Mouse (Mus musculus): ENCODE data around the gene Tmcc2. TPM values are rescaled to one million over a fixed set of nuclear protein-coding genes. Genes with fewer than 3 reads are reported as not detected.
"Not testable (repeated sequence)": the region's sequence is repeated elsewhere in the genome, so short reads cannot be mapped to it uniquely, and the experiment has no call there.

The Tmcc2 gene
- total RNA-seq, 2 experiments from 2014 or later = 242 to 256 TPM

GRCm38 (mm10) chr1:132355841-132356242 lies 35.2 kb downstream of the Tmcc2 start:
- Histone ChIP-seq H3K4me3 (no peak overlapping the region), H3K27ac (no peak overlapping the region; the same call in 1 of the 2 replicates)
- TF ChIP-seq CTCF (conservative IDR thresholded peaks at IDR 0.05) = peak; percentile 83
- peak; percentile 81 to 83 for DNase-seq (ENCODE audit: low spot score in 2 of 2)

GRCm38 (mm10) chr1:132355162-132355601 lies 35.9 kb downstream of the Tmcc2 start:
- no peak for TF ChIP-seq CTCF (conservative IDR thresholded peaks at IDR 0.05)
- DNase-seq (ENCODE audit: low spot score in 2 of 2) = no peak
- Histone ChIP-seq H3K4me3 (no peak overlapping the region), H3K27ac (no peak overlapping the region; the same call in 1 of the 2 replicates)

- no peak for TF ChIP-seq CTCF (conservative IDR thresholded peaks at IDR 0.05)
- Histone ChIP-seq H3K27ac (no peak overlapping the region), H3K4me3 (no peak overlapping the region)
- DNase-seq (ENCODE audit: low spot score in 2 of 2) = no peak
Measured at GRCm38 (mm10) chr1:132354234-132354633, 36.8 kb downstream of the Tmcc2 start.

DNA sequence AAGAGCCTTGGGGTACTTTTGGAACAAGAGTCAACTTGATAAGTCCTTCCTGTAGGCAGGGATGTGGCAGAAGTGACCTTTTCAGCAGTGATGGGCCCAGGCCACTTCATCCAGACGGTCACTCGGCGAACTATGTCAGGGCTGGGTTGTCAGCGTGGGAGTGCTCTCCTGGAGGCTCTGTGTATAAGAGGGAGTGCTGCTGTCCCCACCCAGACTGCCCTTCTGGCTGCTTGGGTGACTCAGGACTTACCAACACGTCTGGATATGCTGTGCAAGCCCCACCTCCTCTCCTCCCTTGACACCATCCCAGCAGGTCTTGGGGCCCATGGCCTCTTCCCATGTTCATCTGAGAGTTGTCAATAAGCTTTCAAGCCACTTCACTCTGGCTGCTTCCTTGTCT lies 37.7 kb downstream of the Tmcc2 start:
- DNase-seq (ENCODE audit: low spot score in 2 of 2) = no peak
- no peak for TF ChIP-seq CTCF (conservative IDR thresholded peaks at IDR 0.05)
- Histone ChIP-seq H3K4me3 (no peak overlapping the region), H3K27ac (no peak overlapping the region)

DNA sequence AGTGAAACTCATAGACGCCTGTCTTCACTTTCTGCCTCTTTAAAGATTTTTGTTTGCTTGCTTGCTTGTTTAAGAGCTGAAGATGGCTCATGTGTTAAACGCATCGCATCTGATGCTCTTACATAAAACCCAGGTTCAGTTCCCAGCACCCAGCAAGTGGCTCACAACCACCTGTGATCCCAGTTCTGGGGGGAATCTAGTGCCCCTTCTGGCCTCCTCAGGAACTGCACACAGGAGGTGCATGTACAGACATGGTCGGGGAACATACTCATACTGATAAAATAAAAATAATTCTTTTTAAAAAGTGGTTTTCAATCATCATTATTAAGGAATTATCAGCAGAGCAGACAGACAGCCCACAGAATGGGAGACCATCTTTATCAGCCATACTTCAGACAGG lies 40.0 kb downstream of the Tmcc2 start:
- no peak overlapping the region for H3K27ac ChIP-seq
- DNase-seq (ENCODE audit: low spot score in 2 of 2) = no peak
- H3K4me3 ChIP-seq = no peak overlapping the region
- TF ChIP-seq CTCF (conservative IDR thresholded peaks at IDR 0.05) = peak; percentile 52

DNA sequence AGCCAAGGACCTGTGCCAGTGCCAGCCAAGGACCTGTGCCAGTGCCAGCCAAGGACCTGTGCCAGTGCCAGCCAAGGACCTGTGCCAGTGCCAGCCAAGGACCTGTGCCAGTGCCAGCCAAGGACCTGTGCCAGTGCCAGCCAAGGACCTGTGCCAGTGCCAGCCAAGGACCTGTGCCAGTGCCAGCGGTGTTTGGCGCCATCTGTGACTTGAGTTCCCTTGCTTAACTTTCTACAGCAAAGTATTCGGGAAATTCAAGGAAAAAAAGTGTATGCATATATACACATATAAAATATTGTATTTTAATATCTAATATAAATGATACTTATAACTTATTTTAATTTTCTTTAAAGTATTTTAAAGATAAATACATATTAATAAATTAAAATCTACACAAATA lies 41.5 kb downstream of the Tmcc2 start:
- not testable (repeated sequence) for H3K27ac ChIP-seq; DNase-seq (ENCODE audit: low spot score in 2 of 2); H3K4me3 ChIP-seq

DNA sequence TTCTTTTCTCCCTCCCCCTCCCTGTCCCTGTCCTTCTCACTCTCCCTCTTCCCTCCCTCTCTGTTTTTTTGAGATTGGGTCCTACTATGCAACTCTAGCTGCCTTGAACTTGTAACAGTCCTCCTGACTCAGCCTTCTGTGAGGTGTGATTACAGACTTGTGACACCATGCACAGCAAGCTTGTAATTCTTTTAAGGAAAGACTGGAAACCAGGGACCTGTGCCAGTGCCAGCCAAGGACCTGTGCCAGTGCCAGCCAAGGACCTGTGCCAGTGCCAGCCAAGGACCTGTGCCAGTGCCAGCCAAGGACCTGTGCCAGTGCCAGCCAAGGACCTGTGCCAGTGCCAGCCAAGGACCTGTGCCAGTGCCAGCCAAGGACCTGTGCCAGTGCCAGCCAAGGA lies 42.0 kb downstream of the Tmcc2 start:
- not testable (repeated sequence) for DNase-seq (ENCODE audit: low spot score in 2 of 2); H3K27ac ChIP-seq; H3K4me3 ChIP-seq

GRCm38 (mm10) chr1:132348401-132348800 lies 42.7 kb downstream of the Tmcc2 start:
- no peak for TF ChIP-seq CTCF (conservative IDR thresholded peaks at IDR 0.05)
- no peak for DNase-seq (ENCODE audit: low spot score in 2 of 2)
- Histone ChIP-seq H3K4me3 (no peak overlapping the region), H3K27ac (no peak overlapping the region)

DNA sequence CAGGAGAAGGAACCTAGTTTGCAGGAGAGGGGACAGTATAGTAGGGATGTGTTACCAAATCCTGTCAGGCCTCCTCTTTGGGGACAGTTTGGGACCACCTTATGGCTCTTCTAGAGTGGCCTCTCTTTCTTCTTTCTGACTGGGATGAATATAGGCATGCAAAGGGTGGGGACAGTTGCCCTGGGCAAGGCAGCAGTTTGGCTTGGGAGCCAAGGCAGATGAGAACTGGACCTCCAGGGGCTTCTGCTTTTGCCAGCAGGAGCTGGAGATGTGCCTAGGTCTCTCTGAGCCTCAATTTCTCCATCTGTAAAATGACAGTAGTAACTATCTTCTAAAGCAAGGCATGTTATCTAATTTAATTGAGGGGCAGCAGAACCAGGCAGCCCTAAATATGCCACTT lies 44.1 kb downstream of the Tmcc2 start:
- TF ChIP-seq CTCF (conservative IDR thresholded peaks at IDR 0.05) = no peak
- H3K4me3 ChIP-seq = no peak overlapping the region
- H3K27ac ChIP-seq = no peak overlapping the region
- no peak for DNase-seq (ENCODE audit: low spot score in 2 of 2)

- TF ChIP-seq CTCF (conservative IDR thresholded peaks at IDR 0.05) = no peak
- Histone ChIP-seq H3K27ac (no peak overlapping the region), H3K4me3 (no peak overlapping the region)
- no peak for DNase-seq (ENCODE audit: low spot score in 2 of 2)
Measured at GRCm38 (mm10) chr1:132346134-132346851, 44.8 kb downstream of the Tmcc2 start.

- TF ChIP-seq CTCF (conservative IDR thresholded peaks at IDR 0.05) = no peak
- Histone ChIP-seq H3K27ac (no peak overlapping the region), H3K4me3 (no peak overlapping the region)
- DNase-seq (ENCODE audit: low spot score in 2 of 2) = no peak
Measured at GRCm38 (mm10) chr1:132345514-132345913, 45.6 kb downstream of the Tmcc2 start.

DNA sequence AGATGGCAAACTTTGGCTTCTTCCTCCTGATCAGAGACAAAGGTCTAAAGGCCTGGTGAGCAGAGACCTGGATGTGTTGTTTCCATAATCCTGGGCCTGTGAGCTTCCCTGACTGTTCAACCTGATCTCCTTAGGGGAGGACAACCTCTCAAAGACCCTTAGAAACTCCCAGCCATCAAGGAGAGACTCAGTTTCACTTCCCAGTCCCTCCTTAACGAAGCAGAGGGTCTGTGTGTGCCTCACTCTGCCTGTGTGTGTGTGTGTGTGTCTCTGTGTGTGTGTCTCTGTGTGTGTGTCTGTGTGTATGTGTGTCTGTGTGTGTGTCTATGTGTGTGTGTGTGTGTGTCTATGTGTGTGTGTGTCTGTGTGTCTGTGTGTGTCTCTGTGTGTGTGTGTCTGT lies 47.4 kb downstream of the Tmcc2 start:
- no peak for DNase-seq (ENCODE audit: low spot score in 2 of 2)
- Histone ChIP-seq H3K4me3 (no peak overlapping the region), H3K27ac (no peak overlapping the region)
- no peak for TF ChIP-seq CTCF (conservative IDR thresholded peaks at IDR 0.05)

DNA sequence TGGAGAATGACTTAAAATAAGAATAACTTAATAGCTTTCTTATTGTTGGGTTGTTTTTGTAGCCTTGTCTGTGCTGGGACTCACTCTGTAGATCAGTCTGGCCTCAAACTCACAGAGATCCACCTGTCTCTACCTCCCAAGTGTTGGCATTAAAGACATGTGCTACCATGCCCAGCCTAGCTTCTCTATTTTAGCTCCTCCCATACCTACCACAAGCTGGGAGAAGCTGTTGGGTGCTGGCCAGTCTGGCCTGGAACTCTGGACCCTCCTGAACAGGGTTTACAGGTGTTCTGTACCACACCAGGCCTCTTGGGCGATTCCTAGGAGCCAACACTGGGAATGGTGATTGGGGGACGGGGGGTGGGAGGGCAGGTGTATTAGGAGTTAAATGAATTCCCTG lies 47.9 kb downstream of the Tmcc2 start:
- no peak overlapping the region for H3K4me3 ChIP-seq
- H3K27ac ChIP-seq = no peak overlapping the region
- DNase-seq (ENCODE audit: low spot score in 2 of 2) = no peak
- no peak for TF ChIP-seq CTCF (conservative IDR thresholded peaks at IDR 0.05)

DNA sequence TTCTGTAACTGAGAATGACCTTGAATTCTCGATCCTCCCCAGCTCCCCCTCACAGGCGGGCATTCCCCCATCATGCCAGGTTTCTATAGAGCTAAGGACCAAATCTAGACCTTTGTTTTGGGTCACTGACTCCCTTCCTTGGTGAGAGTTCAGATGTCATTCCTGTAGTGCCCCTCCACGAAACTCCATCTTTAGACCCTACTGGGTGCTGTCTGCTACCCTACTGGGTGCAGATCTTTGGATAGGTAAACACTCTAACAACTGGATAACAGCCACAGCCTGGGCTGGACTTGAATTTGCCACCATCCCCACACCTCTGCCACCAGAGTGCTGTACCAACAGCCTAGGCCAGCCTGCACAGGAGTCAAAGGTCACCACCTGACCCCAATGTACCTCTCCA lies 48.6 kb downstream of the Tmcc2 start:
- no peak for DNase-seq (ENCODE audit: low spot score in 2 of 2)
- H3K27ac ChIP-seq = no peak overlapping the region
- no peak for TF ChIP-seq CTCF (conservative IDR thresholded peaks at IDR 0.05)
- H3K4me3 ChIP-seq = no peak overlapping the region

Data from layer of hippocampus, adult 2 months (tissue).